8 mouse cellular contexts compared by ENCODE assay signal in the genomic region with DNA sequence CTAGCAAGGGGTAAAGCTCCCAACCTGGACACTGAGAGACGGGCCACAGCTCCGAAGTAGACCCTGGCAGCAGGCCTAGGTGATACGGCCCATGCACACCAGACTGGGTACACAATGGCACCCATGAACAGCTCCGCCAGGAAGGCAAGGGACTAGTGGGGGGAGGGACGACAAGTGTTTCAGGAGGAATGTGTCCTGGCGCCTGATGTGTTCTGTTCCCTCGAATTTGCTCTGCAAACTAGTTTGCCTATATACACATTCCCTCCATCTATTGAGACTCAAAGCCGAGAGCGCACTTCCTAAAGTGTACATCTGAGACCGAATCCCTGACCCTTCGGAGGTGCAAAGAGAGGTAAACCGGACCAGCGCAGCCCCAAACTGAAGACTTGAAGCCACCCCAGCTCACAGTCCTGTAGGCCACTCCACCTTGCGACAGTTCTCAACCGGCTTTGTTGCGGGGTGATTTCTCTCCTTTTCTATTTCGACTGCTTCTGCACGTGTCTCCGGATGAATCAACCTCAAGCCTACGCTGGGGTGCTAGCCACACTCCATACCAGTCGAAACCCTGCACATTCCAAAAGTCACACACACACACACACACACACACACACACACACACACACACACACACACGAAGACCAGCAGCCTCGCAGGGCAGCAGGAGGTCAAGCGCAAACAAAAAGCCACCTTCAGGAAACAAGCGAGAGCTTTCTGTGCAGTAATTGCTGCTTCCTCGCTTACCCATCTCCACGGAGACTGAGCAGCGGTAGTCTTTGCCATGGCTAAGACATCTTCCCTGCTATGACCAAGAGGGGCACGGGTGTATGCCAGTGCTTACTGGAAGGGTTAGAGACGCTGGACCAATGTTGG. TPM values are rescaled to one million over a fixed set of nuclear protein-coding genes. Genes with fewer than 3 reads are reported as not detected.
DNase-seq lines count a peak whose midpoint lies in the region; ATAC-seq and TF ChIP-seq lines count a peak whose summit lies in the region.

No protein-coding gene starts in this region.

- H3K9ac ChIP-seq in intestine, postnatal 0 days (ENCODE audit: low read depth, low read length) = no peak overlapping the region

- no peak for TF ChIP-seq CTCF in intestine, postnatal 0 days (IDR thresholded peaks at IDR 0.05; ENCODE audit: low read depth)

- no peaks in the 10 kb centered on the region for H3K36me3 ChIP-seq in intestine, postnatal 0 days (ENCODE audit: control insufficient read depth, insufficient read depth)

- peaks cover 41% of the 10 kb centered on the region for H3K27me3 ChIP-seq in intestine, postnatal 0 days (replicated peaks; ENCODE audit: control insufficient read depth, insufficient read depth, low read length)

- peak; percentile 22 to 39 for DNase-seq in frontal cortex, postnatal 36 days (ENCODE audit: low spot score in 2 of 2)
- peak; percentile 1 for DNase-seq in urinary bladder, postnatal 14 days (ENCODE audit: low spot score)
- DNase-seq in urinary bladder, adult 2 months (ENCODE audit: low spot score) = no peak
- DNase-seq in retina, postnatal 1 day = peak; percentile 58
- no peak for DNase-seq in urinary bladder, adult 18-20 months (ENCODE audit: low spot score in 2 of 2)

- peak overlapping the region; percentile 76 for H3K4me2 ChIP-seq in intestine, postnatal 0 days (replicated peaks; ENCODE audit: low read depth)

- 4% methylated on average over 30 of the region's 30 CpGs for WGBS in intestine, postnatal 0 days

- H3K9me3 ChIP-seq in intestine, postnatal 0 days (ENCODE audit: control insufficient read depth) = no peaks in the 10 kb centered on the region

- no peaks in the 10 kb centered on the region for H3K4me1 ChIP-seq in intestine, postnatal 0 days (replicated peaks; ENCODE audit: control insufficient read depth, insufficient read depth, low read length)

- no peak overlapping the region for H3K27ac ChIP-seq in intestine, postnatal 0 days (ENCODE audit: low read depth, low read length)

- no peak for ATAC-seq in frontal cortex, adult (ENCODE audit: low TSS enrichment)
- no peak for ATAC-seq in intestine, postnatal 0 days
- ATAC-seq in activated CD4-positive, CD25-positive, alpha-beta regulatory T cell, adult 4 months = no peak

- H3K4me3 ChIP-seq in intestine, postnatal 0 days (ENCODE audit: low read depth, low read length) = peak overlapping the region; percentile 49; the same call in 1 of the 2 replicates

RNA-seq across cellular contexts. Expression of a gene that starts 2.1 kb away (rescaled TPM):
- 0.84 and 0.91 TPM in 2 replicates for polyA plus RNA-seq in urinary bladder, adult 2 months (2012; rRNA removed)
- 1.3 and 1.4 TPM in 2 replicates for polyA plus RNA-seq in intestine, postnatal 0 days (2015; fragmentation: Nextera tagmentation; extraction: Ambion mirVana)
- not detected for polyA plus RNA-seq in activated CD4-positive, CD25-positive, alpha-beta regulatory T cell, adult 4 months (2017; shearing (Covaris generic))

Comparison
In these comparisons a context has a peak if more than half of its experiments do, and no peak if none do; other contexts are left out.
1. DNase-seq: peak in frontal cortex, postnatal 36 days (2 of 2), urinary bladder, postnatal 14 days (single experiment) and retina, postnatal 1 day (single experiment); none in urinary bladder, adult 2 months (single experiment) and urinary bladder, adult 18-20 months (0 of 2).